Comparison of ENCODE assay signal across 8 mouse cellular contexts in genomic region chr6:72235098-72235806, GRCm38 (mm10). TPM values are rescaled to one million over a fixed set of nuclear protein-coding genes. Genes with fewer than 3 reads are reported as not detected.
A peak's percentile ranks its signal among the peaks of the same experiment; 100 is the strongest.
DNase-seq lines count a peak whose midpoint lies in the region; ATAC-seq lines count a peak whose summit lies in the region.

Atoh8 (minus strand) TSS chr6:72235577.

- H3K27ac ChIP-seq in embryonic facial prominence, embryonic 13.5 days: peak within 1 kb of the TSS; percentile 80
- H3K27ac ChIP-seq in heart, embryonic 11.5 days (ENCODE audit: low read depth, low read length): peak within 1 kb of the TSS; percentile 73
- H3K27ac ChIP-seq in kidney, embryonic 14.5 days (ENCODE audit: low read depth, low read length): peak within 1 kb of the TSS; percentile 77; the same call in 1 of the 2 replicates
- no peak within 1 kb of the TSS for H3K27ac ChIP-seq in liver, embryonic 15.5 days (replicated peaks)
- H3K27ac ChIP-seq in neural tube, embryonic 12.5 days: no peak within 1 kb of the TSS

- peak; percentile 67 for DNase-seq in A20 (ENCODE audit: low read depth, low spot score)
- peak; percentile 83 for DNase-seq in adrenal gland, adult 2 months

- H3K4me2 ChIP-seq in embryonic facial prominence, embryonic 13.5 days: peak within 1 kb of the TSS; percentile 93
- peak within 1 kb of the TSS; percentile 92 for H3K4me2 ChIP-seq in heart, embryonic 11.5 days
- H3K4me2 ChIP-seq in kidney, embryonic 14.5 days (replicated peaks; ENCODE audit: low read depth, low read length): peak within 1 kb of the TSS; percentile 97
- peak within 1 kb of the TSS; percentile 71 for H3K4me2 ChIP-seq in liver, embryonic 15.5 days
- peak within 1 kb of the TSS; percentile 99 for H3K4me2 ChIP-seq in neural tube, embryonic 12.5 days (replicated peaks)

- peaks cover 52% of the 10 kb centered on the region for H3K27me3 ChIP-seq in embryonic facial prominence, embryonic 13.5 days
- H3K27me3 ChIP-seq in heart, embryonic 11.5 days (ENCODE audit: control insufficient read depth, insufficient read depth, low read length): peaks cover 18% of the 10 kb centered on the region
- peaks cover 16% of the 10 kb centered on the region; the same call in 1 of the 2 replicates for H3K27me3 ChIP-seq in kidney, embryonic 14.5 days (ENCODE audit: control insufficient read depth, insufficient read depth, low read length)
- peaks cover 100% of the 10 kb centered on the region for H3K27me3 ChIP-seq in liver, embryonic 15.5 days
- peaks cover 91% of the 10 kb centered on the region for H3K27me3 ChIP-seq in neural tube, embryonic 12.5 days (replicated peaks)

- H3K36me3 ChIP-seq in embryonic facial prominence, embryonic 13.5 days: no peaks in the 10 kb centered on the region
- no peaks in the 10 kb centered on the region for H3K36me3 ChIP-seq in heart, embryonic 11.5 days (ENCODE audit: control insufficient read depth, insufficient read depth, low read length)
- H3K36me3 ChIP-seq in kidney, embryonic 14.5 days (ENCODE audit: control insufficient read depth, insufficient read depth, low read length): no peaks in the 10 kb centered on the region
- no peaks in the 10 kb centered on the region for H3K36me3 ChIP-seq in liver, embryonic 15.5 days (replicated peaks)
- no peaks in the 10 kb centered on the region for H3K36me3 ChIP-seq in neural tube, embryonic 12.5 days

- H3K9ac ChIP-seq in embryonic facial prominence, embryonic 13.5 days: peak within 1 kb of the TSS; percentile 79
- H3K9ac ChIP-seq in heart, embryonic 11.5 days (ENCODE audit: low read depth, low read length): peak within 1 kb of the TSS; percentile 79
- H3K9ac ChIP-seq in kidney, embryonic 14.5 days (ENCODE audit: low read depth, low read length): peak within 1 kb of the TSS; percentile 66
- no peak within 1 kb of the TSS for H3K9ac ChIP-seq in liver, embryonic 15.5 days
- peak within 1 kb of the TSS; percentile 49 for H3K9ac ChIP-seq in neural tube, embryonic 12.5 days

- WGBS in embryonic facial prominence, embryonic 13.5 days: 1% methylated on average over 68 of the region's 68 CpGs
- WGBS in heart, embryonic 11.5 days (ENCODE audit: insufficient replicate concordance): under 1% methylated on average over 63 of the region's 68 CpGs
- WGBS in kidney, embryonic 14.5 days: 1% methylated on average over 68 of the region's 68 CpGs
- WGBS in liver, embryonic 15.5 days (ENCODE audit: insufficient replicate concordance): under 1% methylated on average over 68 of the region's 68 CpGs
- under 1% methylated on average over 68 of the region's 68 CpGs for WGBS in neural tube, embryonic 12.5 days

- H3K4me1 ChIP-seq in embryonic facial prominence, embryonic 13.5 days: peaks cover 66% of the 10 kb centered on the region
- peaks cover 43% of the 10 kb centered on the region for H3K4me1 ChIP-seq in heart, embryonic 11.5 days (ENCODE audit: control insufficient read depth, insufficient read depth, low read length)
- H3K4me1 ChIP-seq in kidney, embryonic 14.5 days (ENCODE audit: control insufficient read depth, insufficient read depth, low read length): peaks cover 25% of the 10 kb centered on the region
- peaks cover 14% of the 10 kb centered on the region for H3K4me1 ChIP-seq in liver, embryonic 15.5 days (replicated peaks)
- H3K4me1 ChIP-seq in neural tube, embryonic 12.5 days: peaks cover 49% of the 10 kb centered on the region

- H3K9me3 ChIP-seq in embryonic facial prominence, embryonic 13.5 days: no peaks in the 10 kb centered on the region
- no peaks in the 10 kb centered on the region for H3K9me3 ChIP-seq in heart, embryonic 11.5 days (replicated peaks; ENCODE audit: control insufficient read depth, low read length)
- H3K9me3 ChIP-seq in kidney, embryonic 14.5 days (ENCODE audit: control insufficient read depth, low read length): no peaks in the 10 kb centered on the region
- H3K9me3 ChIP-seq in liver, embryonic 15.5 days (replicated peaks): no peaks in the 10 kb centered on the region
- H3K9me3 ChIP-seq in neural tube, embryonic 12.5 days: no peaks in the 10 kb centered on the region

- H3K4me3 ChIP-seq in embryonic facial prominence, embryonic 13.5 days: peak within 1 kb of the TSS; percentile 61
- H3K4me3 ChIP-seq in heart, embryonic 11.5 days (ENCODE audit: low read depth, low read length): peak within 1 kb of the TSS; percentile 73
- peak within 1 kb of the TSS; percentile 69 for H3K4me3 ChIP-seq in kidney, embryonic 14.5 days (ENCODE audit: low read length)
- peak within 1 kb of the TSS; percentile 52 for H3K4me3 ChIP-seq in liver, embryonic 15.5 days (replicated peaks)
- peak within 1 kb of the TSS; percentile 50 for H3K4me3 ChIP-seq in neural tube, embryonic 12.5 days

- peak; percentile 17; the same call in 1 of the 2 replicates for ATAC-seq in embryonic facial prominence, embryonic 13.5 days (ENCODE audit: insufficient number of reproducible peaks, insufficient read depth, low FRiP score, low TSS enrichment, low read depth)
- 0 out of 2 replicates have a peak, but pooled peaks have one; percentile 15 for ATAC-seq in heart, embryonic 11.5 days (replicated peaks; ENCODE audit: insufficient number of reproducible peaks, low FRiP score, low TSS enrichment)
- peak; percentile 65 for ATAC-seq in kidney, embryonic 14.5 days (ENCODE audit: low FRiP score, low TSS enrichment)
- ATAC-seq in liver, embryonic 15.5 days (ENCODE audit: insufficient read depth): no peak
- peak; percentile 62 for ATAC-seq in neural tube, embryonic 12.5 days (ENCODE audit: low FRiP score, low read depth)
- ATAC-seq in monocyte, adult 5-6 weeks (replicated peaks; ENCODE audit: insufficient number of reproducible peaks, low FRiP score, low TSS enrichment, poor library complexity, severe bottlenecking): no peak

RNA-seq across cellular contexts. Expression of gene Atoh8, which starts in this region (rescaled TPM):
- total RNA-seq in adrenal gland, adult 2 months (2021): 1 to 10 TPM; 2.3 to 3.1 TPM
- polyA plus RNA-seq in adrenal gland, adult 2 months (2012; rRNA removed): 5.5 and 8.3 TPM in 2 replicates
- polyA plus RNA-seq in embryonic facial prominence, embryonic 13.5 days (2015; fragmentation: Nextera tagmentation; extraction: Ambion mirVana): 17.6 and 19.8 TPM in 2 replicates
- 11.6 and 11.8 TPM in 2 replicates for polyA plus RNA-seq in heart, embryonic 11.5 days (2014; fragmentation: Nextera tagmentation; extraction: Ambion mirVana)
- polyA plus RNA-seq in kidney, embryonic 14.5 days (2014; fragmentation: Nextera tagmentation; extraction: Ambion mirVana): 13.3 and 14.2 TPM in 2 replicates
- 0.88 and 0.96 TPM in 2 replicates for polyA plus RNA-seq in liver, embryonic 15.5 days (2015; fragmentation: Nextera tagmentation; extraction: Ambion mirVana)
- 7.3 and 8.4 TPM in 2 replicates for polyA plus RNA-seq in neural tube, embryonic 12.5 days (2016; fragmentation: Nextera tagmentation; extraction: Ambion mirVana)
- total RNA-seq in monocyte, adult 5-6 weeks (2017): 0.49 TPM in 1 of 3 replicates, not detected in the others

Comparison
In these comparisons a context has a peak if more than half of its experiments do, and no peak if none do; other contexts are left out.
1. ATAC-seq: peak in embryonic facial prominence, embryonic 13.5 days (single experiment), heart, embryonic 11.5 days (single experiment), kidney, embryonic 14.5 days (single experiment) and neural tube, embryonic 12.5 days (single experiment); none in liver, embryonic 15.5 days (single experiment) and monocyte, adult 5-6 weeks (single experiment).
2. H3K27ac ChIP-seq: peak in embryonic facial prominence, embryonic 13.5 days (single experiment), heart, embryonic 11.5 days (single experiment) and kidney, embryonic 14.5 days (single experiment); none in liver, embryonic 15.5 days (single experiment) and neural tube, embryonic 12.5 days (single experiment).
3. Peak in every context shown above with its lines, with median percentiles within 50 percentile points of each other: H3K4me2 ChIP-seq and H3K4me3 ChIP-seq.